Mouse (Mus musculus) adrenal gland (tissue): ENCODE measurements around the gene Itm2c.

Experiments used
- intact Hi-C: fragments of 180-260 bp; cut with DNase I; formaldehyde crosslinking; loops from one replicate; pipeline ENCODE4 v1.15.1; 2025

Itm2c gene

GRCm38 (mm10) chr1:85931170-85931569 lies 37.1 kb downstream of the Itm2c start:
- intact Hi-C loops = no loop called here

GRCm38 (mm10) chr1:85933226-85933625 lies 39.1 kb downstream of the Itm2c start:
- intact Hi-C loops = no loop called here

GRCm38 (mm10) chr1:85933631-85934465 lies 39.8 kb downstream of the Itm2c start:
- intact Hi-C loops = loop anchor here (2.0 kb wide), 1 partner anchor 81 kb away; no protein-coding TSS in a partner anchor

GRCm38 (mm10) chr1:85934560-85934959 lies 40.5 kb downstream of the Itm2c start:
- intact Hi-C loops = loop anchor here (2.0 kb wide), 1 partner anchor 82 kb away; no protein-coding TSS in a partner anchor

GRCm38 (mm10) chr1:85935148-85935852 lies 41.2 kb downstream of the Itm2c start:
- intact Hi-C loops = loop anchor here (1.0 to 2.0 kb wide), 2 partner anchors 73 to 82 kb away; no protein-coding TSS in a partner anchor

GRCm38 (mm10) chr1:85936265-85936664 lies 42.2 kb downstream of the Itm2c start:
- intact Hi-C loops = no loop called here

GRCm38 (mm10) chr1:85937323-85937722 lies 43.2 kb downstream of the Itm2c start:
- intact Hi-C loops = no loop called here

GRCm38 (mm10) chr1:85942318-85942717 lies 48.2 kb downstream of the Itm2c start:
- intact Hi-C loops = no loop called here

GRCm38 (mm10) chr1:85949085-85949684 lies 55.1 kb downstream of the Itm2c start:
- intact Hi-C loops = no loop called here

GRCm38 (mm10) chr1:85955150-85955549 lies 61.1 kb downstream of the Itm2c start:
- intact Hi-C loops = no loop called here

GRCm38 (mm10) chr1:85957290-85957689 lies 63.2 kb downstream of the Itm2c start:
- intact Hi-C loops = no loop called here

- intact Hi-C loops = no loop called here
Observed at GRCm38 (mm10) chr1:85957942-85958619, 64.0 kb downstream of the Itm2c start.
